Mouse (Mus musculus) hindbrain, embryonic 15.5 days (tissue): ENCODE measurements around the gene Hpn. TPM values are rescaled to one million over a fixed set of nuclear protein-coding genes. Genes with fewer than 3 reads are reported as not detected.

Experiments used
- ATAC-seq: fragments of 200-750 bp; cut with Nextera tagmentation; 2 replicates; pipeline ENCODE4 v1.8.0; 2017; ENCODE audit warnings: low read depth, moderate number of reproducible peaks, moderate TSS enrichment; ENCODE audit not compliant: low FRiP score
- H3K27ac ChIP-seq: fragments of 300-500 bp; sonication (generic); replicated peaks from 2 replicates; pipeline ENCODE4 v1.5.1; 2015; ENCODE audit warnings: mild to moderate bottlenecking, inconsistent platforms
- H3K27me3 ChIP-seq: fragments of 300-500 bp; sonication (generic); 2 replicates; pipeline ENCODE4 v1.6.1; 2015; ENCODE audit warnings: control low read depth, inconsistent platforms
- H3K36me3 ChIP-seq: fragments of 300-500 bp; sonication (generic); 2 replicates; pipeline ENCODE4 v1.6.1; 2015; ENCODE audit warnings: control low read depth, inconsistent platforms
- H3K4me1 ChIP-seq: fragments of 300-500 bp; sonication (generic); replicated peaks from 2 replicates; pipeline ENCODE4 v1.6.1; 2015; ENCODE audit warnings: control low read depth, inconsistent platforms
- H3K4me2 ChIP-seq: fragments of 300-500 bp; sonication (generic); 2 replicates; pipeline ENCODE4 v1.6.1; 2015; ENCODE audit warnings: moderate library complexity, mild to moderate bottlenecking, inconsistent platforms
- H3K4me3 ChIP-seq: fragments of 300-500 bp; sonication (generic); 2 replicates; pipeline ENCODE4 v1.5.1; 2015; ENCODE audit warnings: mild to moderate bottlenecking, inconsistent platforms
- H3K9ac ChIP-seq: fragments of 300-500 bp; sonication (generic); 2 replicates; pipeline ENCODE4 v1.6.1; 2015; ENCODE audit warnings: inconsistent platforms
- H3K9me3 ChIP-seq: fragments of 300-500 bp; sonication (generic); 2 replicates; pipeline ENCODE4 v1.6.1; 2016; ENCODE audit warnings: control low read depth, inconsistent platforms
- WGBS: fragments of 180-500 bp; shearing (Covaris S2); methylation state at CpG from one replicate; pipeline ENCODE4 v1.1.7; 2015; 5-methylcytosine and 5-hydroxymethylcytosine counted together
- polyA plus RNA-seq: library from polyadenylated mRNA; unstranded; fragments of >200 nt; fragmentation: Nextera tagmentation; extraction: Ambion mirVana; gene quantifications from 2 replicates; pipeline ENCODE4 v1.2.1, GENCODE M21; 2015

Hpn gene
- polyA plus RNA-seq, result 0.51 and 0.56 TPM in 2 replicates

- 30% methylated on average over 15 of the region's 15 CpGs for WGBS
- H3K4me2 ChIP-seq, result no peak within 1 kb of the TSS
- no peak for ATAC-seq
- H3K9ac ChIP-seq, result no peak within 1 kb of the TSS
- H3K4me3 ChIP-seq, result no peak within 1 kb of the TSS
- H3K36me3 ChIP-seq, result no peaks in the 10 kb centered on the region
- 0 out of 2 replicates have a peak, but pooled peaks cover 7% of the 10 kb centered on the region for H3K4me1 ChIP-seq
- no peaks in the 10 kb centered on the region for H3K9me3 ChIP-seq
- no peak within 1 kb of the TSS for H3K27ac ChIP-seq
- no peaks in the 10 kb centered on the region for H3K27me3 ChIP-seq
Observed at GRCm38 (mm10) chr7:31115182-31115581, at the start of gene Hpn. TSS of gene Hpn (minus strand) at chr7:31115290.

GRCm38 (mm10) chr7:31164748-31165147 is 49.7 kb upstream of the Hpn start:
- no peaks in the 10 kb centered on the region for H3K4me1 ChIP-seq
- no peak overlapping the region for H3K9ac ChIP-seq
- no peak for ATAC-seq
- H3K36me3 ChIP-seq, result no peaks in the 10 kb centered on the region
- H3K27me3 ChIP-seq, result no peaks in the 10 kb centered on the region
- no peaks in the 10 kb centered on the region for H3K9me3 ChIP-seq
- no peak overlapping the region for H3K4me2 ChIP-seq
- H3K4me3 ChIP-seq, result no peak overlapping the region
- H3K27ac ChIP-seq, result no peak overlapping the region
- 80% methylated on average over 1 of the region's 1 CpGs for WGBS

GRCm38 (mm10) chr7:31163666-31164577 is 48.8 kb upstream of the Hpn start:
- no peak for ATAC-seq
- Histone ChIP-seq H3K36me3 (no peaks in the 10 kb centered on the region), H3K4me2 (no peak overlapping the region), H3K27me3 (no peaks in the 10 kb centered on the region), H3K4me1 (no peaks in the 10 kb centered on the region), H3K9me3 (no peaks in the 10 kb centered on the region), H3K4me3 (no peak overlapping the region), H3K9ac (no peak overlapping the region), H3K27ac (no peak overlapping the region)
- WGBS, result 65% methylated on average over 3 of the region's 3 CpGs

- Histone ChIP-seq H3K9ac (no peak overlapping the region), H3K9me3 (no peaks in the 10 kb centered on the region), H3K4me1 (no peaks in the 10 kb centered on the region), H3K27me3 (no peaks in the 10 kb centered on the region), H3K4me3 (no peak overlapping the region), H3K4me2 (no peak overlapping the region), H3K27ac (no peak overlapping the region), H3K36me3 (no peaks in the 10 kb centered on the region)
- WGBS, result 65% methylated on average over 11 of the region's 11 CpGs
- no peak for ATAC-seq
Observed at GRCm38 (mm10) chr7:31162324-31162723, 47.2 kb upstream of the Hpn start.

- 60% methylated on average over 3 of the region's 3 CpGs for WGBS
- H3K27ac ChIP-seq, result no peak overlapping the region
- H3K9me3 ChIP-seq, result no peaks in the 10 kb centered on the region
- H3K36me3 ChIP-seq, result no peaks in the 10 kb centered on the region
- H3K27me3 ChIP-seq, result no peaks in the 10 kb centered on the region
- H3K4me1 ChIP-seq, result no peaks in the 10 kb centered on the region
- H3K4me2 ChIP-seq, result no peak overlapping the region
- no peak overlapping the region for H3K9ac ChIP-seq
- no peak; the same call in 1 of the 2 replicates for ATAC-seq
- no peak overlapping the region for H3K4me3 ChIP-seq
Observed at GRCm38 (mm10) chr7:31161831-31162230, 46.7 kb upstream of the Hpn start.

- Histone ChIP-seq H3K9me3 (no peaks in the 10 kb centered on the region), H3K27me3 (no peaks in the 10 kb centered on the region), H3K27ac (no peak overlapping the region), H3K4me1 (no peaks in the 10 kb centered on the region), H3K36me3 (no peaks in the 10 kb centered on the region), H3K4me2 (no peak overlapping the region), H3K4me3 (no peak overlapping the region), H3K9ac (no peak overlapping the region)
- no peak for ATAC-seq
- 80% methylated on average over 3 of the region's 3 CpGs for WGBS
Observed at GRCm38 (mm10) chr7:31161246-31161645, 46.2 kb upstream of the Hpn start.

- no peak for ATAC-seq
- H3K27ac ChIP-seq, result no peak overlapping the region
- no peaks in the 10 kb centered on the region for H3K27me3 ChIP-seq
- no peak overlapping the region for H3K4me2 ChIP-seq
- H3K9ac ChIP-seq, result no peak overlapping the region
- 90% methylated on average over 5 of the region's 5 CpGs for WGBS
- no peak overlapping the region for H3K4me3 ChIP-seq
- no peaks in the 10 kb centered on the region for H3K36me3 ChIP-seq
- H3K4me1 ChIP-seq, result no peaks in the 10 kb centered on the region
- H3K9me3 ChIP-seq, result no peaks in the 10 kb centered on the region
Observed at GRCm38 (mm10) chr7:31160763-31161162, 45.7 kb upstream of the Hpn start.

GRCm38 (mm10) chr7:31156034-31156928 is 41.2 kb upstream of the Hpn start:
- Histone ChIP-seq H3K9me3 (no peaks in the 10 kb centered on the region), H3K4me1 (peaks cover 9% of the 10 kb centered on the region), H3K4me3 (no peak overlapping the region), H3K27ac (no peak overlapping the region), H3K27me3 (no peaks in the 10 kb centered on the region), H3K36me3 (no peaks in the 10 kb centered on the region), H3K4me2 (no peak overlapping the region), H3K9ac (no peak overlapping the region)
- WGBS, result 42% methylated on average over 19 of the region's 19 CpGs
- ATAC-seq, result no peak

GRCm38 (mm10) chr7:31155296-31156033 is 40.4 kb upstream of the Hpn start, which contains the start of gene Gramd1a:
TSS of gene Gramd1a (minus strand) at chr7:31155896.
- no peak for ATAC-seq
- no peaks in the 10 kb centered on the region for H3K9me3 ChIP-seq
- no peak within 1 kb of the TSS for H3K9ac ChIP-seq
- no peaks in the 10 kb centered on the region for H3K36me3 ChIP-seq
- H3K27ac ChIP-seq, result no peak within 1 kb of the TSS
- H3K4me1 ChIP-seq, result peaks cover 9% of the 10 kb centered on the region
- H3K27me3 ChIP-seq, result no peaks in the 10 kb centered on the region
- 73% methylated on average over 5 of the region's 5 CpGs for WGBS
- H3K4me2 ChIP-seq, result no peak within 1 kb of the TSS
- no peak within 1 kb of the TSS for H3K4me3 ChIP-seq

- Histone ChIP-seq H3K4me1 (peaks cover 20% of the 10 kb centered on the region), H3K9ac (no peak overlapping the region), H3K36me3 (no peaks in the 10 kb centered on the region), H3K27me3 (no peaks in the 10 kb centered on the region), H3K27ac (no peak overlapping the region), H3K9me3 (no peaks in the 10 kb centered on the region), H3K4me3 (no peak overlapping the region), H3K4me2 (no peak overlapping the region)
- WGBS, result 96% methylated on average over 6 of the region's 6 CpGs
- ATAC-seq, result no peak
Observed at GRCm38 (mm10) chr7:31153536-31154320, 38.6 kb upstream of the Hpn start.
